Mouse (Mus musculus): ENCODE data around the gene Mymk.

Gene Mymk

DNA sequence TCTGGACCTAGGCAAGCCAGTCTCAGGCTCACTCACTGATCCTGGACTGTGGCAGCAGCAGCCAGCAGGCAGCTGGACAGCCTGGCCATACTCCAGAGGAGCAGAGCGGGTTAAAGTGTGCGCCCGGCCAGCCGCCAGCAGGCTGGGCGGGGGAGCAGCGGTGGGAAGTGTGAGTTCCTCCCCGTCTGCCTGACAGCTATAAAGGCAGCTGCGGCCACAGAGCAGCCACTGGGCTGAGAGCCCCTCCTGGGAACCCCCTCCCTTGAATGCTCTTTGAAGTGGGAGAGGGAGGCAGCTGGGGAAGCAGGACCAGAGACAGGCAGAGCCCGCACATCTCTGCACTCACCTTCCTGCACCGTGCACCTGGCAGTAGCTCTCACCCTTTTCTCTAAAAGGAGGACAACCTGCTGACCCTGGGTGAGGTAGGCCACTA lies 7.2 kb upstream of the Mymk start, which contains the start of gene Adamtsl2:
Adamtsl2 (plus strand) TSS at position 228 of the 433 bp plus-strand sequence.
- peak in 1 of 2 experiments; percentile 48 for DNase-seq (ENCODE audit: low spot score in 2 of 2)

DNA sequence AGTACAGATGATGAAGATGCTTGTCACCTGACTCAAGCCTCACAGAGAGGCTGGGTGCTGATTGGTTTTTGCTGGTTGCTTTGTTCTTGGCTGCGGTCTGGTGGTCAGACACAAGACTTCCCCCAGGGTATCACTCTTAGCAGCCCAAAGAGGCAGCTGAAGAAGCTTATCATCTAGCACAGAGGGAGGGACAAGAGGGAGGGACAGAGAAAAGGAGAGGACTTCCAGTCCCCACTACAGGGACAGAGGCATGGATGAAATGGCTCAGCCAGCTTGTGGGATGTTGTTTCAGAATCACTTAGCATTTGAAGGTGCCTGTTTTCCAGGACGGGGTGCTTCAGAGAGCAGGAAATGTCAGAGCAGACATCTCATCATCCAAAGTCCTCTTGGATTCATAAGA lies 6.3 kb upstream of the Mymk start:
- DNase-seq (ENCODE audit: low spot score in 2 of 2) = no peak

DNA sequence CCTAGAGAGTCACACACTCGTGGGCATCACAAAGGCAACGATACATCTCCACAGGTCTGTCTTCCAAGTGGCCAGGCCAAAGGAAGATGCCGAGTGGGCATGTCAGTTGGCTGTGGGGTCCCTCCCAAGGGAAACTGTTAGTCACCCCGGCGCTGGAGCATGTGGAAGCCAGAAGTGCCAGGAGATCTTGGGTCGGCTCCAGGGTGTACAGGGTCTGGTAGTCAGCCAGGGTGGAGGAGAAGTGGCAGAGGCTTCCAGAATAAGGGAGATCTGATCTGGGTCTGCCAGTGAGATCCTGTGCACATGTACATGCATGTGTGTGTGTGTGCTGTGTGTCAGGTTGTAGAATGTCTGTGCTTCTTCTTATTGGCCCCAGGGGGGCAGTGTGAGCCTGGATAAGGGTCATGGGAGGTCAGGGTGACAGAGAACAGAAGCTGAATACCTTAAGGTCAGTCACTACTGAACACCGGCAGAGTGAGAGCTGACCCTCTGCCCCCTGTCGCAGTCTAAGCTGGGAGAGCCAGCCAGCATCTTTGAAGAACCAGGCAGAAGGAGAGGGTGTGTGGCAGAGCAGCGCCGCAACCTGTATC lies 5.8 kb upstream of the Mymk start:
- DNase-seq (ENCODE audit: low spot score in 2 of 2) = no peak

DNA sequence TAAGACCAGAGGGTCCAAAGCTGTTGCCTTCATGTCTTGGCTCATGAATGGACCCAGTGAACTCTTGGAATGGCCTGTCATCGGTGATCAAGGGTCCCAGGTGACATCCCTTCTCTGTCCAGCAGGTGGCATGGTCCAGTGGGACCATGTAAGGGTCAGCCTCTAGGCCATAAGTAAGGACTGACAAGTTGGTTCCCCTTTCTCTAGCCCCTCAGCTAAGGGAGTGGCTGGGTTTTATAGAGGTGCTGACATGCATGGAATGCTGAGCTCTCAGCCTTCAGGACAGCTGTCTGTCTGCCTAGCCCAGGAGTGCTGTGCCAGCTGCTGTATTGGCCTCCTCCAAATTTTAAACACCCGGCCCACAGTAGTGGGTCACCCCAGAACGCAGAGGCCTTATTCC lies 3.5 kb upstream of the Mymk start:
- no peak for DNase-seq (ENCODE audit: low spot score in 2 of 2)

DNA sequence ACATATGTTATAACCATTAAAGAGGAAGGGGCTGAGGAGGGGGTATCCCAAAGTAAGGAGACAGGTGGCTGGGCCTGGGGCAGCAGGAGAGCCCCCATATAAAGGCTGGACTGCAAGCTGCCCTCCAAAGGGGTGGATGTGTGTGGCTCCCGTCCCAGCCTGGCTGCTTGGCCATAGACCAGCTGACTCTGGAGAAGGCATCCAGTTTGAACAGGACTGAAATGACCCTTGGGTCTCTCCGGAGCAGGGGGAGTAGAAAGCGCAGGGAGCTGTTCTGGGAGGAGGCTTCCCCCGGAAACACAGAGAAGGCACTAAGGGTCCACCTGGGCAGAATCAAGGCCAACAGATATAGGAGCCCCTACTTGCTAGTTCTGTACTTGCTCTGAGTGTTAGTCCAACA lies 2.8 kb upstream of the Mymk start:
- DNase-seq (ENCODE audit: low spot score in 2 of 2) = no peak

DNA sequence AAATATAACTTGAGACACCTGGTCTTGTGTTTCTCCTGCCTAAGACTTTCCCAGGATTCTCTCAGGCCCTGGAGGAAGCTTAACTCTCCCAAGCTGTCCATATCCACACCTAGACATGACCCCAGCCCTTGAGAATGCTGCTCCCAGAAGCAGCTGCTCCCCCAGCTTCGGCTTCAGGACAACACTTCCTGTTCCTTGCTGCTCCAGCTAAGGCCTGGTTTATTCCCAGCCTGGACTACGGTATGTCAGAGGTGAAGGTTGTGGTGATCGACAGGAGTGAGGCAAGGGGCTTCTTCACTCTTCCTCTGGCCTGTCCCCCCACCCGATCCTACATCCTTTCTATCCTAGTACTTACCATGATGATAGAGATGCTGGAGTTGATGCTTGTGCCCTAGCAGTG lies 1.4 kb upstream of the Mymk start:
- DNase-seq (ENCODE audit: low spot score in 2 of 2) = no peak

DNA sequence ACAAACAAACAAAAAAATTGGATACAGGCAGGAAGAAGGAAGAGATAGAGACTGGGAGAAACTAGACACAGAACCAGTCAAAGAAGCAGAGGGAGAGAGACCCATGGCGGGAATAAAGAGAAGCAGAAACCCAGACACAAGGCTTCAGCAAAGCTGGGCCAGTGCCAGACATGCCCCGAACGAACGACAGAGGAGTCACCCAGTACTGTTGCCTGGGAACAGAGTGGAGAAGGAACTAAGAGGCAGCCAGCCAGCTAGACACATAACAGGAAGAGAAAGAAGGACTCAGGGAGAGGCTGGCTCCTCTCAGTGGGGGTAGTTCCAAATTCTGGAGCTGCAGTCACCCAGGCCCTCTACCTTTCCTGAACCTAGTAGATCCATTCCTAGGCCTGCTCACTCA lies 842 bp downstream of the Mymk start:
- DNase-seq (ENCODE audit: low spot score in 2 of 2) = peak; percentile 46 to 91

DNA sequence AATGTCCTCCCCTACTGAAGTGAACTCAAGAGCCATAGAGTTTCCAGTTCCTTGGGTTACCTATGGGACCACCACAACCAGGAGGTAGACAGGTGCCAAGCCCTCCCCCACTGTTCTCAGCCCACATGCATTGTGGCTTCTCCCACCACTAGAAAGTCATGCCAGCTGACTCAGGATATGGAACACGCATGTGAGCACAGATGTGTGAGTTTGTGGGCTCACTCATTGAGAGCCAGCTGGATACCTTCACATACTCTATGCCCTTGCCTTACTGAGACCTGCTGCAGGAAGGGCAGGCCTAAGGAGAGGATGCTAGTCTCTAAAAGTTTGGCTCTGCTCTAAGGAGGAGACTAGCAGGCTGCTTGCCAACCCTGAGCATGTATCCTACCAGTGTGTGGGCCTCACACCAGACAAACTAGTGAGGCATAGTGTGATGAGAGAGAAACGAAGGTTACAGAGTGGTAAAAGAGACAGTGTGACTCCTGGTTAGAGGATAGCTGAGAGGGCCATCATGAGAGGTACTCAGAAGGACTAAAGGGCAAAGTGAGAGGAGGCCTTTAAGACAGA lies 1.6 kb downstream of the Mymk start:
- no peak for DNase-seq (ENCODE audit: low spot score in 2 of 2)

DNA sequence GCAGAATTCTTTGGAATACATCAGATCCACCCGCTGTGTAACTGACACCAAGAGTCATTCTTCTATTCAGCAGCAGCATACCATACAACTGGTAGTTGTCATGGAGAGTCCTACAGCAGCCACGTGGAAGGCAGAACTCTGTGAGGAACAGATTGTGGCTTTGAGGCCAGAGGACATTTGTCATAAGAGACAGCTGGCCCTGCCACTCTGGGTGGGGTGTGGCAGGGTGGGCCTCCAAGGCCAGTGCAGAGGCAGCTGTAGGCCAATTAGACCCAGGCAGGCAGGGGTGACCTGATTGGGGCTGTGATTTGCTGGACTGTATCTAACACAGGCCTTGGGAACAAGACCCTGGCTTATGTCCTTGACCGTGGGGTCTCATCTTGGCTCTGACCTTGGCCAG lies 2.3 kb downstream of the Mymk start:
- no peak for DNase-seq (ENCODE audit: low spot score in 2 of 2)

DNA sequence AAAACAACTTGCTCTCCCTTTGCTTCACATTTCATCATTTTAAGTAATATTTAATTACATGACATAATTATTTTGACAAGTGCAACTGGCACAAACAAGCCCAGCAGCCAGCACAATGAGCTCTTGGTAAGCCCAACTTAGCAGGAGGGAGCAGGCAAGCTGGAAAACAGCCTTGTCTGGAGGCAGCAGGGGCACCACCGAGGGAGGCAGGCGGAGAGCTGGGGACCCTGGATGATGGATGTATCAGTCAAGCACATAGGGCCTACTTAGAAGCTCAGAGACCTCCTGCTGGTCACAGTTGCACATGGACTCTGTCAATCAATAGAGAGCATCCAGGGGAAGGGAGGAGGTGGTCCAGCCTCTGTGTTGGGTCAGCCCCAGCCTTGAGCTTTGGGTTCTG lies 4.0 kb downstream of the Mymk start:
- DNase-seq (ENCODE audit: low spot score in 2 of 2) = no peak

DNA sequence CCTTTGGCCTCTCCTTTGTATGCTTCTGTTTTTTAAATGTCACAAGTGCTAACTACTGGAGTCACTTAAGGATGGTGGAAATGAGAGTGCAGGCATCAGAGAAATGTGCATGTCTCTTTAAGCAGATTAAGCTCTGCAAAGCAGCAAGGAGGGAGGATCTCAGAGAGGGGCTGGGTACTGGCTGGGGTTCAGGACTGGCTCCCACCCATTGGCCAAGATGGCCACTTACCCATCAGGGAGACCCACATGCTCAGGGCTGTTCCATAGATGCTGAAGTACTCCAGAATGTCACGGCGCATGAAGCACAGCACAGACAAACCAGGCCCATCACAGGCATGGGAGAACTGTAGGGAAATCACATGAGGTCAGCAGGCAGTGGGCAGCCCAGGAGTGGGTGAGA lies 4.9 kb downstream of the Mymk start:
- no peak for DNase-seq (ENCODE audit: low spot score in 2 of 2)

DNA sequence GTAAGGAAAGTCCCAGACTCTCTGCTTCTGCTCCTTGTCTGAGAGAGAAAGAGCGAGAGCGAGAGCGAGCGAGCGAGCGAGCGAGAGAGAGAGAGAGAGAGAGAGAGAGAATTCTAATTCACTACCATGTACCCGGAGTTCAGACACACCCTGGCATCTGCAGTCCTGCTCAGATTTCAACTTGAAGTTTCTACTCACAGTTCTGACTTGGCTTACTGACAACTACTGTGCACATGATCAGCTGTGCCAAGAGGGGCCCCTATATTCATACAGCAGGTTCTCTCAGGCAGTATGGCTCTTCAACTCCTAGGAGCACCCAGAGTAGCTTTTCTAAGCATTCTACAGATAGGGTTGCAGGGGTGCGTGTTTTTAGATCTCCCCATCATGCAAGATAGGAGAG lies 12.8 kb downstream of the Mymk start:
- no peak for DNase-seq (ENCODE audit: low spot score in 2 of 2)

DNA sequence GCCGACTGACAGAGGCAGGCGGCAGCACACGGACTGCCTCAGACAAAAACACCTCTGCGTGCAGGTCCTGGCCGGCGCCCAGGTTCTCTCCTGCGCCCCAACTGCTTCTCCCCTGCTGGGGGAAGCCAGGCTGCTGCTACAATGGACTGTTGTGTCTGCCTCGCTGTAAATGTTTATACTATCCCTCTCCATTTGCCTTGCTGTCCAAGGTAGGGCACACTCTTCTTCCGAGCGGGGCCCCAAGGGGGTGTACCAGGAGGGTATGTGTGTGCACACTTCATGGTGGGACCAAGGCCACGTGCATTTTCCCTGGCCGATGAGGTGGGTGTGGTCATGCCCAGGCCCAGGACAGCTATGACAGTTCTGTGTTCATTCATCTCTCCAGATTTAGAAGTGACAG lies 13.2 kb downstream of the Mymk start:
- no peak for DNase-seq (ENCODE audit: low spot score in 2 of 2)

DNA sequence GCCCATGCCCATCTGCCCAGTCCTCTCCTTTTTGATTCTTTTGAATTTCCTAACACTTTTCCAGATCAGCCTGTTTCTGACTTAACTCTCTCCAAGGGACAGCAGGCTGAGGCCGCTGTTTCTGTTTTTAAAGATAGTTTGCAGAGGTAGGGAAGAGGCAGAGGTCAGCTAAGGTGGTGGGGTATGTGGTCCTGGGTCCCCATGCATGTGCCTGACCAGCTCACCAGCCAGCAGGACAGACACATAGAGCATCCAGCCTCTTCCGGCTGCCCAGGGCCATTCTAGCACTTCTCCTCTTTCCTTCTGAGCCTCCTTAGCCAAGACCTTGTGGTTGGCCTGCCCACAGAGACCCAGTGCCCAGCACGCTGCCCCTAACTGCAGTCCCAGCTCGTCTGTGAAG lies 13.7 kb downstream of the Mymk start:
- DNase-seq (ENCODE audit: low spot score in 2 of 2) = no peak

DNA sequence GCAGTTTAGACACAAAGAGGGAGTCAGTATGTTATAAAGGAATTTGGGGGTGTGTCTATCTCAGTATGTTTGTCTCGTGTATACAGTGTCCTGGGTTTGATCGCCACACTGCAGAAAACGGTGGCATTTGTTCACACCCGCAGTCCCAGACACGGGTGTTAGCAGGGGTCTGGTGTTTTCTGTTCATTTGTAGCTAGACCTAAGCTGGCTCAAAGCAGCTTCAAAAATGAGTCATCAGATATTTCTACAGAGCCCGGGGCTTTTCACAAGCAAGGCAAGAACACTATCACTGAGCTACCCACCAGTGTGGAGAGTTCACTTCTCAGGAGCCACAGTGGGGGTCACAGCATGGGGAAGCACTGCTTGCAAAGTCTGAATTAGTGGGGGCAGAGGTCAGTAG lies 22.6 kb downstream of the Mymk start:
- DNase-seq (ENCODE audit: low spot score in 2 of 2) = no peak

DNA sequence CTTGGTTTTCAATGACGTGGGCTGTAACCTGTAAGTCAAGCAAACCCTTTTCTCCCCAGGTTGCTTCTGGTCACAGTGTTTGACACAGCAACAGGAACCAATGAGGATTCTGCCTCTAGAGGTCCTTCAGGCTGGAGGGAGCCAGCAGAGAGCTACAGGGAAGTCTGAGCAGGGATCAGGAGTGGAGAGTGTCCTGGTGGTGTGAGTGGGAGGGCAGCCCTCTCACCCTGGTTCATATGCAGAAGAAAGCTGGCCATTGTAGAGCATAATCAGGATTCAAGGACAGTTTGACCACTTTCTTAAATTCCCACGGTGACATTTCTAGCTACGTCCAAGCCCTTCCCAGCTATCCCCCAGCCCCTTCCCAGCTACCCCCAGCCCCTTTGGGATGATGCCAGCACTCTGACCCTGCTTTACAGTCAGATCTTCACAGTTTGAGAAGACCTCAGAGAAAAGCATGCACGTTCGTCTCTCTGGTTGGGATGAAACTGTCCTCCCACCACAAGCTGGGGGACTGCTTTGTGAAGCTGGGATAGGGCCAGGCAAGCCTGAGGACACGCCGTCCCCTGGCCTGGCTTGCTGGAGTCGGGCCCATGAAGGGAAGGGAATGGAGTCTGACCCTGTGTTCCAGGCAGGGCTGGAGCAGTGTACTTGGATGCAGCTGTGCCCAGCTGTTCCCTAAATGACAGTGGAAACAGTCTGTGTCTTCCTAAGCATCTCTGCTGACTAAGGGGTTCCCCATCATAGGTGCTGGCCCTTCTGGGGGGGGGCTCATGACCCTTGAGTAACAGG lies 25.8 kb downstream of the Mymk start:
- DNase-seq (ENCODE audit: low spot score in 2 of 2) = no peak

DNA sequence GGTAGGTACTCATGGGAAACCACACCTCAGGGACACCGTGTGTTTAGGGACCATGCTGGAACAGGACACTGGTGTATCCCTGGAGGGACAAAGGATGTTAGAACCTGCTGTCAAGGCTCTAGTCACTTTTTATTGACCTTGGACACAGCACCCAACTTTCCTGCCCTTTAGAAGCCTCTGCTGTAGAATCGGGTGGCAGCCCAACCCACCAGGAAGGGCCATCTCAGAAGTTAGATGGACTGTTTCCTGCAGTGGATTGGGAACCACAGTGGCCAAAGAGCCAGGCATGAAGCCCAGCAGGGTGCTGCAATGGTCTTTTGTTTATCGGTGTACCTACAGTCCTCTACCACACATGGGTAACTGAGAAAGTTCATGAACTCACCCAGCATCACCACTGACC lies 27.3 kb downstream of the Mymk start:
- no peak for DNase-seq (ENCODE audit: low spot score in 2 of 2)

DNA sequence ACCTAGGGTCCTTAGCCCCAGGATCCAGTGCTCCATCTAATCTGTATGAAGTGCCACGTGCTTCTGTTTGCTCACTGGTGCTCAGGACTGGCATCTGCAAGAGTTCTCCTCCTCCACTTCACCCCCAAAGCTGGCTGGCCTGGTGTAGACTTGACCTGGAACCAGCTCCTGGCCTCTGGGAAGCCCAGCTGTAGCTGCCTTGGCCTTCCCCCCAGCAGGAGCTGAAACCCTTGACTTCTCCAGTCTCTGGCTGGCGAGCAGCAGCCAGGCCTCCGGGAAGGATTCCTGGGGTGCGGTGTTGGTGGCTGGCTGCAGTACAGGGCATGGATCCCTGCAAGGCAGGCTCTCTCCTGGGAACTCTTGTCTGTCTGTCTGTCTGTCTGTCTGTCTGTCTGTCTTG lies 27.8 kb downstream of the Mymk start:
- no peak for DNase-seq (ENCODE audit: low spot score in 2 of 2)

DNA sequence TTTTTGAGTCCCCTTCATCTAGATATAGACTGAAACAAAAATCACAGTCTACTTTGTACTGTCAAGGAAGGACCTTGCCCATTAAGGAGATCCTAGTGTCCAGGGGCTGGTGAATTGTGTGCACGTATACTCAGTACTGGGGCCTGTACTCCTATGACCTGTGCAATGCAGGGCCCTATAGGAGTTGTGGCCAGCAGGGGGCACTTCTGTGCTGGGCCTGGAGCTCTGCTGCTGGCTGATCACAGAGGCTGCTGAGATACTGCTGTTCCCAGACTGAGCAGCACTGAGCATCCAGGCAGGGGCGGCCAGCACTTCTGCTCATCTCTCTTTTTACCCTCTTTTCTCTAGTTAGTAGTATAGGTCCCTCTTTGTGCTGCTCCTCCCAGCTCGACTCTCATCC lies 28.5 kb downstream of the Mymk start:
- peak; percentile 53 to 93 for DNase-seq (ENCODE audit: low spot score in 2 of 2)

DNA sequence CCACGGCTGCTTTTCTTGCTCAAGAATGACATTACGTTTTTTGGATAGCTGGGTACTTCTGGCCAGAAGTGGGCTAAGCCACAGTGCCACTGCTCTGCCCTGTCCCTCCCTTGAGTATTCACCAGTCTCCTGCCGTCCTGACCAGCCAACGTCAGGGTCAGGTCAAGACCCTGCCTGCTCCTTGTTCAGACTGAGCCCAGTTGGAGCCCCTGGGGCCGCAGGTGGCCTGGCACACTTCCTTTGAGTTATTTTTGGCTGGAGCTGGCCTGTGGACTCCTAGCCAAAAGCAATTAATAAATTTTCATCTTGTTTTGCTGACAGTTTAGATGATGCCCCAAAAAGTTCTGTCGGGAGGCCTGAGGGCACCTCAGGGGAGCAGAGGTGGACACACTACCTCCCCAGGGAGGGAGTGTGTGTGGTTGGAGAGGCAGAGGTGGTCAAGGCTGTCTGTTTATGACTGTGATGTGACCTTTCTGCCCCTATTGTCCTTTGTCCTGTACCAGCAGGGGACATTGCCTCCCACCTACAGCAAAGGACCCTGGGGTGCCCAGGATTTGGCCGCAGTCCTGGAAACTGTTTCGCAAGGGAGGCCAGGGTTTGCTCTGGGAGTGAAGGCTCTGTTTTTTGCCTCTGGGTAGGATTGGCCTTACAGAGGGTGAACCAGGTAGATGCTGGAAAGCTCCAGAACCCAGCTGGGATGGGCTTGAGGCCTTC lies 29.7 kb downstream of the Mymk start:
- no peak for DNase-seq (ENCODE audit: low spot score in 2 of 2)

DNA sequence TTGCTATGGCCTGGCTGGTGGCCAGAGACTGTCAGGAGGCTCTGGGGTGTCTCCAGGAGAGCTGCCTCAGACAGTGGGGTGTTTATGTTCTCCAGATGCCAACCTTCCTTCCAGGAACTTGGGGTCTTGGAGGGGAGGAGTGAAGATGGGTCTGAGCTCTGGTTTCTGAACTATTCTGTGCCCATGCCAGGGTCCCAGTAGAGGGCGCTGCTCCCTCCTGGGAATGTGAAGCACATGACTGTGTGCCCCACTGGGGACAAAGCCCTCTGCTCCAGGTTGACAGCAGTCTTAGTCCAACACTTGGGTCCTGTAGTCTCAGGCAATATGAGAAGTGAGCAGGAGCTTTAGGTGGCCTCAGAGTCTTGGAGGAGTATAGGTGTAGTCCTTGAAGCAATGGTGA lies 32.7 kb downstream of the Mymk start:
- DNase-seq (ENCODE audit: low spot score in 2 of 2) = no peak

DNA sequence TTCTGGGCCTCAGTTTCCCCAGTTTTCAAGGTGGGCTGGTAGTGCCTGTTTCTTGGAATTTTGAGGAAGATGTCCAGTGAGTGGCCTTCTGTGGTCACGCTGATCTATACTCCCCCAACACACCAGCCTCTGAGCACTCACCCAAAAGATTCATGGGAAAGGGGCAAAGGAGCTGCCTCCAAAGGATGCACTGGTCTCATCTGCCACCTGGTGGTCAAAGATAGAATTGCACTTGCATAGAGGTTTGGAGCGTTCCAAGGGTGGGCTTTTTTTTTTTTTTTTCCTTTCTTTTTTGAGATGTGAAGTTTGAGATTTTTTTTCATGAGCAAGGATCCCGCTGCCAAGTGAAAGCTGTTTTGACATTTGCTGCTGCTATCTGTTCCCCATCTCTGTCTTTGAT lies 33.4 kb downstream of the Mymk start:
- DNase-seq (ENCODE audit: low spot score in 2 of 2) = peak in 1 of 2 experiments; percentile 82

DNA sequence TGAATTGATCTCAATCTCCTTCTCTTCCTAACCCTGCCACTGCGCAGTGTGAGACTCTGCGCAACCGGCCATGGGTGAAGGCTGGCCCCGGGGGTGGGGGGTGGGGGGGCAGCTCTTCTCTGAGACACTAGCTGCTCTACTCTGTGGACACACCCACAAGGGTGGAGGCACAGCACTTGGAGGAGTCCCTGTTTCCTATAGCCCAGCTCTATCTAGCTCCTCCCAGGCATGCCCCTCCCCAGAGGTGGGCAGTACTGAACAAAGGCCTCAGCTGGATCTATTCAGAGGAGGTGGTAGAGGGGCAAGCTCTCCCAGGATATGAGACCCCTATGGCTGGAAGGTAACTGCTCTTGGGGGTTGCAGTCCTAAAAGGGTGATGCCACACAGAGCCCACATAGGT lies 35.0 kb downstream of the Mymk start:
- no peak for DNase-seq (ENCODE audit: low spot score in 2 of 2)
